Mouse (Mus musculus) cerebellum, postnatal 36 days (tissue): ENCODE measurements around the gene Slco3a1.

Source experiments
- DNase-seq, 2 experiments: peaks; one replicate each; pipeline ENCODE4 v3.0.0; 2021 to 2022; ENCODE audit warnings: mixed read lengths in 2 of 2

Gene Slco3a1

DNA sequence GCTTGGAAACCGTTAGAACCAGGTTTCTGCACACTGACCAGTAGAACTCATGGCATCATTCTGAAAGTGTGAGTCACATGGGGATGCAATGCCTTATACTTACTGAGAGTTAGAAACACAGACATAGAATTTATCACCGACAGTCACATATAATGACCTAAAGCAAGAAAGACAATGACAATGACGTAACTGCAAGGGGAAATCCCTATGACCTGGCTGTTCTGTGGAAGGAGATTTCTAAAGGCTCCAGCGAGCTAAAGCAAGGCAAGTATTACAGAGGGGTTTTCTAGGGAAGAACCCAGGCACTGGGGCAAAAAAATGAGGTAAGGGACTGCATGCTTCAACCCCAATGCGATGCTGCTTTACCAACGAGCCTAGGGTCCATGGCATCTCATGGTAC, 26.9 kb downstream of the Slco3a1 start:
- DNase-seq: no peak

- no peak for DNase-seq
Observed at GRCm38 (mm10) chr7:74526030-74526429, 28.6 kb downstream of the Slco3a1 start.

- peak; percentile 57 to 58 for DNase-seq
Observed at GRCm38 (mm10) chr7:74525586-74525985, 29.0 kb downstream of the Slco3a1 start.

GRCm38 (mm10) chr7:74524188-74524971, 30.2 kb downstream of the Slco3a1 start:
- no peak for DNase-seq

DNA sequence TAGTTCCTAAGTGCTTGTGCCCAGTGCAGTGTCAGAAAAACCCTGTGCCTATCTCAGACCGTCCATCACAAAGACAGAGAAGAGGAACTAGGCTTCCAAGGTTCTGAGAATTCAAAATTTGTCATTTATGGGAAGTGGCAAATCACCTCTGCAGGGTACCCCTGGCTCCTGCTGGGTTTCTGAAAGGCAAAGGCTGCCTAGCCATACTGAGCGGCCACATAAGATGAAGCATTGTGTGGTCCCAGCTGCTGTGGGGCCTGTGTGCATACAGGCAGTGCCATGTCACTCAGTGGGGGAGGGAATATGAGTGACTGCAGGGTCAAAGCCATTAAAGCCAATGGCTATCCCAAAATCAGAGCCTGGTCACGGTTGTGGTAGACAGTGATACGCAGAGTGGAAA, 31.5 kb downstream of the Slco3a1 start:
- DNase-seq: no peak

DNA sequence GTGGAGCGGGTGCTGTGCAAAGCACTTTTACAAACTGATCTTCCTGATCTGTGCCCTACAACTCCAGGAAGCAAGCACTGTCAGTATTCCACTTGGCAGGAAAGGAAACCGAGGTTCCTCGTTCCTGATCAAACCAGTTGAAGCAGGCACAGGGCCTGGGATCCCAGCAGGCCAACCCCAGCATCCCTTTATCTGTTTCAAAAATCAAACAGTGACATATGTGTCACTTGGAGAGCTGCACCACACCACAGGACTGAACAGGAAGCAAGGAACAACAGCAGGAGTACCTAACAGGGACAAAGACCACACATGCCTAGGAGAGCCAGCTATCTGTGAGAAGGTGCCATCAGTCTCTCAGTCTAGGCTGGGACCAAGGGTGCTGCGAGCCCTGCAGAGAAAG, 32.3 kb downstream of the Slco3a1 start:
- DNase-seq: no peak

DNA sequence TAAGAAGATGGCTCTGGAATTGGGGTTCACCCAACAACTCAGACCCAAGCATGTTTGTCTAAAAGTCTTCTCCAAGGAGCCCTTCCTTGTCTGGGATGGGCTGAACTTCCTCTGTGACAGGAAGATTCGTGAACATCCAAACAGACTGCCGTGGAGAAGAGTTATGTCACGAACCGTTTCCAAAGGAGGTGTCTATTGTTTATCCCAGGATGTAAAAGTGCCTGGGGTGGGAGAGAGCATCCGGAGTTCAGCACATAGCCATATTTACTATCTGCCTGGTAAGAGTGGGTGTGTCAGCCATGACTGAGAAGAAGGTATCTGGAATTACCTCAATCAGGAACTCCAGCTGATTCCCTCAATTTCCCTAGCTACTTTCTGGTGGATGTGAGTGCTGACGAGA, 35.2 kb downstream of the Slco3a1 start:
- no peak for DNase-seq

DNA sequence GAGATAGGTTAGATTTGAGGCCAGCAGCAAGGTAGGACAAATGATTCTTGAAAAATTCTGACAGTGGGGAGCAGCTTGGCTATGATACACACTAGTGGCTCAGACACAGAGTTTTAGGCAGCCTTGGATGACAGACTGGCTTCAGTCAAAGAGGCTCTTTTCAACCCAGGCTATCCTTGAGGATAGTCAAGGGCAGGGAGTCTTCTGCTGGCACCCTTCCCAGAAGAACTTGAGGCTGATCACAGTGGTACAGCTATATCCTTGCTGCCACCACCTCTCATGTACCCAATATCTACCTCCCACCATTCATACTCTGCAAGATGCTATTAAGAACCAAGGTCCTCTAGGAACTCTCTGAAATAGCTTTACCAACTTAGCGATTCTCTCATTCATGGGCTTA, 35.8 kb downstream of the Slco3a1 start:
- no peak for DNase-seq

DNA sequence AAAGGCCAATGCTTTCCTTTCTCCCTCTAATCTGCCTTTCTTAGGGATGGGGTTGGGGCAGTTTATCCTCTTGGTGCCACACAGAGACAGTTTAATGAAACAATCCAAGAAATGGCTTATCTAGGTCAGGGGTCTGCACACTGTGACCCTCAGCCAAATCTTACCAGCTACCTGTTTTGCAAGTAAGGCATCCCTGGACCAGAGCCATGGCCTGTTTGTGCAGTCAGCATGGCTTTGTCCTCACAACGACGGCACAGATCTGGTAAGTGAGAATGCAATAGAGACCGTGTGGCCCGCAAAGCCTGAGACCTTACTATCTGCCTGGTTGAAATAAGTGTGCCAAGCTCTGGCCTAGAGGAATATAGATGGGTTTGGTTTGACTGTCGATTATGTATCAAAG, 36.3 kb downstream of the Slco3a1 start:
- peak in 1 of 2 experiments; percentile 50 for DNase-seq

- DNase-seq: no peak
Observed at GRCm38 (mm10) chr7:74510676-74511075, 43.9 kb downstream of the Slco3a1 start.

GRCm38 (mm10) chr7:74508205-74508604, 46.4 kb downstream of the Slco3a1 start:
- no peak for DNase-seq

- peak in 1 of 2 experiments; percentile 30 for DNase-seq
Observed at GRCm38 (mm10) chr7:74506856-74507255, 47.7 kb downstream of the Slco3a1 start.

DNA sequence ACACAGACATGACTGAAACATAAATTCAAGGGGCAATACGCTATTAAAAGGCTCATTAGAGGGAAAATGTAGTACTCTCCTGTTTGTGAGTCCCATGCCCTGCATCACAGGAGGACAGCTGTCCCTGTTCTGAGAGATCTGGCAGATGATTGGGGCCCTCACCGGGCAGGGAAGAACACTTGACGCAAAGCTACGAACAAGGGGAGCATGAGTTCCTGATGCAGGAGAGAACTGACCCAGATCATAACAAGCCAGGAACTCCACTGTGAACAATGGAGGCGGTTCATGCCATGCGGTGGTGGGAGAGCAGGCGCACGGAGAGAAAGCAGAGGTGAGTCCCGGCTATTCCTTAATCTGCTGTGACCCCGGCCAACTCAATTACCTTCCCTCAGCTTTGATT, 48.9 kb downstream of the Slco3a1 start:
- DNase-seq: peak; percentile 35 to 42

GRCm38 (mm10) chr7:74501187-74501586, 53.4 kb downstream of the Slco3a1 start:
- no peak for DNase-seq

- peak in 1 of 2 experiments; percentile 28 for DNase-seq
Observed at GRCm38 (mm10) chr7:74499470-74499869, 55.1 kb downstream of the Slco3a1 start.

DNA sequence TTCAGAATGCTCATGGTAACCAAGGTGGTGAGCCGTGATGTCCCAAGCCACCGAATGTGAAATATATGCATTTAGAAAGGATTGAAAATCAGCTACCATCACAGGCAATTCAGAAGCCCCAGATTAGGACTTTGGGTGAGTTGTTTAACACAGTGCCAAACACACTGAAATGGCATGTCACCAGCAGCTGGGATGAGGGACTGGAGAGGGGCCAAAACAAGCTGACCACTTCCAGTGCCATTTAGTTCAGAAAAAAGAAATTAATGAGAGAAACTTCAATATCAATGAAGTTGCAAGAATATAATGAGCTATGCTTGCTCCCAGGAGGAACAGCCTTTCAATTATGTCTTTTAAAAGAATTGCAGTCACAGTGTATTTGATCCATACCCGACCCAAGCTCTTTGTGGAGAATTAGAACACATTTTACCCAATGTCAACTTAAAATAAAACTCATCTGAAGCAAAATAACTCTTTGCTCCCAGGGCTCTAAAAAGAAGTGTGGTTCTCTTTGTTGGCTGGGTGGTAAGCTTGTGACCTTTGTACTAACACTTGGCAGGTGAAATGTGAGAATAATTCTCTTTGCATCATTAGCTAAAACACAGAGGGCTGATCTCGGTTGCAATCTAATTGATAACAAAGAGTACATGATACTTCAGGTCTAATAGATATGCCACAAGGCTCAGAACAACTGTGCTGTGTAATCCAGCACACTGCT, 56.2 kb downstream of the Slco3a1 start:
- DNase-seq: no peak

DNA sequence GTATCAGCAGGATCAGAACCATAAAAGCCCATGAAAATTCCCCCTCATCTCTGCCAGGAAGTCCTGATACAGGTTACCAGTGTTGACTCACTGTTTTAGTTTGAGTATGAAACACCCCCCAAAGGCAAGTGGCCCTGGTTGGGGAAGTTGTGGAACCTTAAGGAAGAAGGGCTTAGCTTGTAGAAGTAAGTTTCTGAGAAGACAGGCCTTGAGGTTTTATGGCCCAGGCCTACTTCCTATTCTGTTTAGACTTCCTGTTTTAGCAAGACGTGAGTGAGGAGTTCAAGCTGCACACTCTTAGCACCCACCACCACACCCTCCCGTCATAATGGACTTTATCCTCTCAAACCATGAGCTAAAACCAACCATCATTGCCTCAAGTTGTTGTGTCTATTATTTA, 57.4 kb downstream of the Slco3a1 start:
- DNase-seq: no peak

DNA sequence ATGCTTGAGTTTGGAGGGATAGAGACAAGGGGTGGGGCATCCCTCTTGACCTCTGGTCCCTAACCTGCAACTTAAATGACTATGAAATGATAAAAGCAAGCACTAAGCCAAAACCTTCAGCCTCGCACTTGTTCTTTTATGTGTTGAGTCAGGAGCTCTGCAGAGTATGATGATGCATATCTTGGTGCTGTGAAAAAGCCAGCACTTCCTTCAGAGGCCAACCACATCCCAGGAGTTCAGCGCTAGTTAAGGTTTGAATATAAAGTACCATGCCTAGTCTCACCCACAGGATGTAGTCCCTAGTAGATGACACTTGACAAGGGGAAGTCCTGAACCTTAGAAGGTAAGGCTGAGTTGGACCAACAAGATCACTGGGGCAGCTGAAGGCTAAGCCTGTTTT, 59.1 kb downstream of the Slco3a1 start:
- DNase-seq: no peak

- DNase-seq: no peak
Observed at GRCm38 (mm10) chr7:74493775-74494174, 60.8 kb downstream of the Slco3a1 start.

DNA sequence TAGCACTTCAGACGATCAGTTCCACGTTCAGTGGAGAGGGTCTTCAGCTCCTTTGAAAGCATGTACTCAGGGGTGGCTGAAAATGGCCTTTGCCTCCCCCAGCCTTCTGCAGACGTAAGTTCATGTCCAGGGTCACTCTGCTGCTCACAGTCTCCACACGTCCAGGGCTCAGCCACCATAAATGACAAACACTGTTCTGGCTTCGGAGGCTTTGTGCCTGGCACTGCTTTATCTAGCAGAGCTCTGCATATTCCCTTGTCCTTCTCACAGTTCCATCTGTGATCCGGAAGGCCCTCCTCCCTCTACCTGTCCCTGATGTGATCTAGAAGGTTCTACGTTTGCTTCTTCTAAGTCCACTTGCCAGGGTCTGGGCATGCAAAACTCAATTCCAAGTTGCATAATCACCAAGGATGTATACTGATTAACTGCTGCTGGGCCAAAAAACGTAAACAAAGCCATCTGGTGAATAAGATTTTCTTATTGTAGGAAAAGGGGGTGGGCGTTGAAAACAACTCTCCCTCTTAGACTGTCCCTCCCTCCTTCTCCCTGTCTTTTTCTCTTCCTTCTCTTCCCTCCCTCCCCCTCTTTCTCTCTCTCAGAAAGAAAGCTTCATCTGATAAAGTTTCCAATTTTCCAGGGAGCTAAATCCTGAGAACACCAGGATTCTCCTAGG, 62.8 kb downstream of the Slco3a1 start:
- DNase-seq: no peak

DNA sequence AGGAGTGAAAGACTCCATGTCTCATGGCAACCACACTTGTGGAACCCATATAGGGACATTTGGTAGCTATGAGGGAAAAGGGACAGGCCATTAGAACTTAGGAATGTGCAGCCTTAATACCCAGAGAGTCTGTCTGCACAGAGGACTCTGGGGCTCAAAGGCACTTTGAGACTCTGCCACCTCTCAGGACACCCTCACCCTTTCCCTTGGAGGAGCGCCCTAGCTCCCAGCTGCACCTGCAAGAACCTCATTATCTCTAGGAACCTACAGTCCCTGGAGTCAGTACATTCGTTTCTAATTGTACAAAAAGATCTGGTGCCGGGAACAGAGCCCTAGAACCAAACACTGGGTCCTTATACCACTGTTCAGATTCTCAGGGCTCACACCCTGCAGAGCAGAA, 66.4 kb downstream of the Slco3a1 start:
- no peak for DNase-seq

GRCm38 (mm10) chr7:74487727-74488126, 66.9 kb downstream of the Slco3a1 start:
- peak; percentile 49 to 52 for DNase-seq

DNA sequence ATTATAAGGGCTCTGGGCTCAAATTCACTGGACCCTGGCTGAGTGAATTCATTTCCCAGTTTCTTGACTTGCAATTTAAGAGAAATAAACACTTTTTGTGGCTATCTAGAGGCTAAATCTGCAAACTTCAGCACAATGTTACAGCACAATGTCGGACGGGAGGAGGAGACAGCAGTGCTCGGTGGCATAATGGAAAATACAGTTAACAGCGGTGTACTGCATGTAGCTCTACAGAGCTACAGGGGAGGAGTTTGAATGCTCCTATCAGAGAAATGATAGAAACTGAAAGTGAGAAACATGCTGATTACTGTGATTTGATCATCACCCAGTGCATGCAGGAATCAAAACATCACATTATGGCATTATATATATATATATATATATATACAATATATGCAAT, 68.5 kb downstream of the Slco3a1 start:
- no peak for DNase-seq

DNA sequence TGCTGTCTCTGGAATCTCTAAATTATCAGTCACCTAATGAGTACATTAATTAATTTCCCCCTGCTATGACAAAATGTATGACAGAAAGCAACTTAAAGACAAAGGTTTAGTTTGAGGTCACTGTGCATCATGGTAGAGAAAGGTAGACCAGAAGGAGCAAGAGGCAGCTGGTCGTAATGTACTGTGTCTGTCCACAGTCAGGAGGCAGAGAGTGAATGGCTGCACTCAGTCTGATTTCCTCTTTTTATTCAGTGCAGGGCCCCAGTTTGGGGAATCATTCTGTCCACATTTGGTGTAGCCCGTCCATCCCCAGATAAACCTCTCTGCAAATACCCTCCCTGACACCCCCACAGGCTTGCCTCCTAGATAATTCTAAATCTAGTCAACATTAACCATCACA, 68.9 kb downstream of the Slco3a1 start:
- no peak for DNase-seq
